Comparison of ENCODE assay signal across 11 mouse cellular contexts in genomic region chr19:10523483-10524080, GRCm38 (mm10). TPM values are rescaled to one million over a fixed set of nuclear protein-coding genes. Genes with fewer than 3 reads are reported as not detected.
DNase-seq lines count a peak whose midpoint lies in the region; ATAC-seq and TF ChIP-seq lines count a peak whose summit lies in the region.
"Had no signal": no experiment of that assay in that cellular context is flagged by ENCODE, and none has a peak within 500 bp of the region (broad histone marks: within the 10 kb centered on the region; RNA-seq: fewer than 3 reads in every experiment).

No protein-coding gene starts in this region.

- no peak overlapping the region for H3K9ac ChIP-seq in kidney, embryonic 15.5 days
- H3K9ac ChIP-seq in intestine, embryonic 14.5 days (ENCODE audit: low read length): peak overlapping the region; percentile 97; the same call in 1 of the 2 replicates
- no peak overlapping the region for H3K9ac ChIP-seq in midbrain, embryonic 15.5 days

- TF ChIP-seq CTCF in thymus, adult 2 months (IDR thresholded peaks at IDR 0.05; ENCODE audit: borderline replicate concordance, control insufficient read depth, extremely low read depth, insufficient read depth, low read length, poor library complexity): no peak

- no peak for TF ChIP-seq POLR2A in thymus, adult 2 months (IDR thresholded peaks at IDR 0.05; ENCODE audit: control insufficient read depth, extremely low read depth, insufficient read depth, low read length, poor library complexity)

- no peaks in the 10 kb centered on the region for H3K27me3 ChIP-seq in kidney, embryonic 15.5 days
- H3K27me3 ChIP-seq in intestine, embryonic 14.5 days (replicated peaks; ENCODE audit: control insufficient read depth, insufficient read depth, low read length): no peaks in the 10 kb centered on the region
- no peaks in the 10 kb centered on the region for H3K27me3 ChIP-seq in midbrain, embryonic 15.5 days (replicated peaks)
- no peaks in the 10 kb centered on the region for H3K27me3 ChIP-seq in thymus, adult 2 months (ENCODE audit: control insufficient read depth, insufficient read depth, low read length)

- no peak for ATAC-seq in kidney, embryonic 15.5 days (replicated peaks; ENCODE audit: low FRiP score)
- no peak for ATAC-seq in intestine, embryonic 14.5 days (replicated peaks; ENCODE audit: low FRiP score, low TSS enrichment, low read depth)
- no peak for ATAC-seq in midbrain, embryonic 15.5 days (replicated peaks)

- H3K4me1 ChIP-seq in kidney, embryonic 15.5 days: peaks cover 29% of the 10 kb centered on the region
- peaks cover 20% of the 10 kb centered on the region for H3K4me1 ChIP-seq in intestine, embryonic 14.5 days (replicated peaks; ENCODE audit: control insufficient read depth, insufficient read depth, low read length)
- H3K4me1 ChIP-seq in midbrain, embryonic 15.5 days: peaks cover 33% of the 10 kb centered on the region
- no peaks in the 10 kb centered on the region; the same call in 1 of the 2 replicates for H3K4me1 ChIP-seq in thymus, adult 2 months (replicated peaks; ENCODE audit: control insufficient read depth, insufficient read depth, low read length)

- no peak for DNase-seq in kidney, postnatal 4 days
- DNase-seq in c-Kit-positive CD71-positive TER-119-positive erythroid progenitor cells, embryonic 14.5 days (ENCODE audit: low spot score): peak; percentile 31
- no peak for DNase-seq in intestine, embryonic 14.5 days (ENCODE audit: low spot score)
- DNase-seq in cerebellum, adult 11-12 months: no peak
- DNase-seq in thymus, adult 2 months: no peak
- no peak for DNase-seq in layer of hippocampus, postnatal 36 days
- DNase-seq: cerebellum, adult 18-20 months; heart, postnatal 36 days; lung, adult 18-20 months had no signal

- H3K9me3 ChIP-seq in kidney, embryonic 15.5 days (replicated peaks): no peaks in the 10 kb centered on the region
- H3K9me3 ChIP-seq in intestine, embryonic 14.5 days (ENCODE audit: control insufficient read depth, low read length): no peaks in the 10 kb centered on the region
- no peaks in the 10 kb centered on the region for H3K9me3 ChIP-seq in midbrain, embryonic 15.5 days

- peak overlapping the region; percentile 89; the same call in 1 of the 2 replicates for H3K4me3 ChIP-seq in kidney, embryonic 15.5 days (replicated peaks)
- H3K4me3 ChIP-seq in intestine, embryonic 14.5 days (ENCODE audit: low read depth, low read length): peak overlapping the region; percentile 96; the same call in 1 of the 2 replicates
- no peak overlapping the region for H3K4me3 ChIP-seq in midbrain, embryonic 15.5 days
- H3K4me3 ChIP-seq in thymus, adult 2 months (ENCODE audit: control insufficient read depth, insufficient read depth, low read length): no peak overlapping the region

- WGBS in kidney, embryonic 15.5 days: 72% methylated on average over 5 of the region's 5 CpGs
- WGBS in intestine, embryonic 14.5 days: 70% methylated on average over 5 of the region's 5 CpGs
- 88% methylated on average over 5 of the region's 5 CpGs for WGBS in midbrain, embryonic 15.5 days
- WGBS in thymus, adult 2 months: 82% methylated on average over 5 of the region's 5 CpGs

- H3K36me3 ChIP-seq in kidney, embryonic 15.5 days: peaks cover 10% of the 10 kb centered on the region
- H3K36me3 ChIP-seq in intestine, embryonic 14.5 days (ENCODE audit: control insufficient read depth, insufficient read depth, low read length): peaks cover 19% of the 10 kb centered on the region
- 0 out of 2 replicates have a peak, but pooled peaks cover 3% of the 10 kb centered on the region for H3K36me3 ChIP-seq in midbrain, embryonic 15.5 days (replicated peaks)
- no peaks in the 10 kb centered on the region; the same call in 1 of the 2 replicates for H3K36me3 ChIP-seq in thymus, adult 2 months (ENCODE audit: control insufficient read depth, insufficient read depth, low read length)

- peak overlapping the region; percentile 64; the same call in 1 of the 2 replicates for H3K4me2 ChIP-seq in kidney, embryonic 15.5 days
- peak overlapping the region; percentile 83 for H3K4me2 ChIP-seq in intestine, embryonic 14.5 days (ENCODE audit: low read length)
- H3K4me2 ChIP-seq in midbrain, embryonic 15.5 days: peak overlapping the region; percentile 83

- H3K27ac ChIP-seq in kidney, embryonic 15.5 days: no peak overlapping the region
- no peak overlapping the region for H3K27ac ChIP-seq in intestine, embryonic 14.5 days (ENCODE audit: low read depth)
- H3K27ac ChIP-seq in midbrain, embryonic 15.5 days: no peak overlapping the region
- H3K27ac ChIP-seq in thymus, adult 2 months (ENCODE audit: control insufficient read depth, insufficient read depth, low read length): no peak overlapping the region

RNA-seq across cellular contexts. Expression of gene Cpsf7, which starts 1.5 kb away (rescaled TPM):
- polyA plus RNA-seq in kidney, embryonic 15.5 days (2015; fragmentation: Nextera tagmentation; extraction: Ambion mirVana): 48.0 and 49.6 TPM in 2 replicates
- 51.0 and 55.1 TPM in 2 replicates for polyA plus RNA-seq in intestine, embryonic 14.5 days (2014; fragmentation: Nextera tagmentation; extraction: Ambion mirVana)
- 53.4 and 58.9 TPM in 2 replicates for polyA plus RNA-seq in midbrain, embryonic 15.5 days (2015; fragmentation: Nextera tagmentation; extraction: Ambion mirVana)
- 106 and 113 TPM in 2 replicates for polyA plus RNA-seq in thymus, adult 2 months (2012; rRNA removed)
- total RNA-seq in layer of hippocampus, postnatal 36 days (2021): 10 to 100 TPM; 75.7 to 81.6 TPM

RNA-seq across cellular contexts. Expression of gene Sdhaf2, which starts 2.4 kb away (rescaled TPM):
- 59.4 and 61.4 TPM in 2 replicates for polyA plus RNA-seq in kidney, embryonic 15.5 days (2015; fragmentation: Nextera tagmentation; extraction: Ambion mirVana)
- 61.9 and 62.5 TPM in 2 replicates for polyA plus RNA-seq in intestine, embryonic 14.5 days (2014; fragmentation: Nextera tagmentation; extraction: Ambion mirVana)
- 61.0 and 64.5 TPM in 2 replicates for polyA plus RNA-seq in midbrain, embryonic 15.5 days (2015; fragmentation: Nextera tagmentation; extraction: Ambion mirVana)
- polyA plus RNA-seq in thymus, adult 2 months (2012; rRNA removed): 42.1 and 42.2 TPM in 2 replicates
- total RNA-seq in layer of hippocampus, postnatal 36 days (2021): 10 to 100 TPM; 57.9 to 59.2 TPM

RNA-seq across cellular contexts. Expression of gene Tmem216, which starts 32.5 kb away (rescaled TPM):
- 47.1 and 51.6 TPM in 2 replicates for polyA plus RNA-seq in kidney, embryonic 15.5 days (2015; fragmentation: Nextera tagmentation; extraction: Ambion mirVana)
- 46.0 and 46.9 TPM in 2 replicates for polyA plus RNA-seq in intestine, embryonic 14.5 days (2014; fragmentation: Nextera tagmentation; extraction: Ambion mirVana)
- polyA plus RNA-seq in midbrain, embryonic 15.5 days (2015; fragmentation: Nextera tagmentation; extraction: Ambion mirVana): 50.1 and 51.1 TPM in 2 replicates
- 14.8 and 22.2 TPM in 2 replicates for polyA plus RNA-seq in thymus, adult 2 months (2012; rRNA removed)
- 10 to 100 TPM; 10.5 to 12.6 TPM for total RNA-seq in layer of hippocampus, postnatal 36 days (2021)

RNA-seq across cellular contexts. Expression of gene Ppp1r32, which starts 40.9 kb away (rescaled TPM):
- polyA plus RNA-seq in kidney, embryonic 15.5 days (2015; fragmentation: Nextera tagmentation; extraction: Ambion mirVana): not detected in 2 replicates
- 0.14 TPM in 1 of 2 replicates, not detected in the other for polyA plus RNA-seq in intestine, embryonic 14.5 days (2014; fragmentation: Nextera tagmentation; extraction: Ambion mirVana)
- 2.4 and 3.7 TPM in 2 replicates for polyA plus RNA-seq in midbrain, embryonic 15.5 days (2015; fragmentation: Nextera tagmentation; extraction: Ambion mirVana)
- 2.0 and 2.1 TPM in 2 replicates for polyA plus RNA-seq in thymus, adult 2 months (2012; rRNA removed)
- 1 to 10 TPM; 1.5 to 1.8 TPM for total RNA-seq in layer of hippocampus, postnatal 36 days (2021)

RNA-seq across cellular contexts. Expression of gene Cyb561a3, which starts 53.4 kb away (rescaled TPM):
- polyA plus RNA-seq in kidney, embryonic 15.5 days (2015; fragmentation: Nextera tagmentation; extraction: Ambion mirVana): 16.6 and 16.7 TPM in 2 replicates
- 18.0 and 19.4 TPM in 2 replicates for polyA plus RNA-seq in intestine, embryonic 14.5 days (2014; fragmentation: Nextera tagmentation; extraction: Ambion mirVana)
- polyA plus RNA-seq in midbrain, embryonic 15.5 days (2015; fragmentation: Nextera tagmentation; extraction: Ambion mirVana): 24.1 and 25.0 TPM in 2 replicates
- 87.9 and 93.7 TPM in 2 replicates for polyA plus RNA-seq in thymus, adult 2 months (2012; rRNA removed)
- 10 to 100 TPM; 10.3 TPM for total RNA-seq in layer of hippocampus, postnatal 36 days (2021)

Comparison
In these comparisons a context has a peak if more than half of its experiments do, and no peak if none do; other contexts are left out.
1. H3K4me3 ChIP-seq: peak in kidney, embryonic 15.5 days (single experiment) and intestine, embryonic 14.5 days (single experiment); none in midbrain, embryonic 15.5 days (single experiment) and thymus, adult 2 months (single experiment).
2. Peak in every context shown above with its lines, with median percentiles within 50 percentile points of each other: H3K4me2 ChIP-seq.